Mouse (Mus musculus): Measurements from ENCODE around the gene Agfg2. TPM values are rescaled to one million over a fixed set of nuclear protein-coding genes. Genes with fewer than 3 reads are reported as not detected.

Gene Agfg2
- polyA plus RNA-seq, 1 experiment, result 50.5 TPM

DNA sequence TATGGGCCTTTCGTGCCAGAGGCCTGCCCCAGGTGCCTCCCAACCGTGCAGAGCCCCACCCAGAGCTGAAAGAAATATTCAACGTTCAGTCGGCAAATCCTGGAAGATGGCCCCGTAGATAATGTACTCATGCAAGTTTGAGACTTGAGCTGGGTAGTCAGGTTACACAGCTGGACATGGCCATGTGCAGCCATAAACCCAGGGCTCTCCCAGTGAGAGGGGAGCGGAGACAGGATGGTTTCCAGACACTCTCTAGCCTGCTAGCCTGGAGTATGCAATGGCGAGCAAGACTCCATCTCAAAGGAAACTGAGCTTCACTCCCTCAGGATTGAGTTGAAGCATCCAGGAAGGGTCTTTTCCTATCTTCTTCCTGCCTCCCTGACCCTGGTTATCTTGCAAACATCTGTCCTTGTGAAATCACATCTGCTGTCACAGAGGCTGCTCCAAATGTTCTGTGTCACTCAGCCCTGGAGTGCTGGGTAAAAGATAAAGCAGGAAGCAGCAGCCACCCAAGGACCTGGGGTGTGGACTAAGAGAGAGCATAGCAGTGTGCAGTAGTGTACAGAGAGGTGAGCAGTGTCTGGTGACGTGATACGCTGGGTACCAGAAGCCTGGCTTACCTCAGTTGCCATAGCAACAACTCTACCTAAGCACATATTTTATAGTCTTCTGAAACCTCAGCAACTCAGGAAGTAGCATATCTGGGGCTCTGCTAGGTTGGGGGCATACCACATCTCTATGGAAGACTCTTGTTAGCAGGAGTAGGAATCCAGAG is 36.5 kb downstream of the Agfg2 start:
- no peak for TF ChIP-seq POLR2A (IDR thresholded peaks at IDR 0.05; ENCODE audit: borderline replicate concordance, control insufficient read depth, low read depth, low read length)
- no peak for TF ChIP-seq CTCF (IDR thresholded peaks at IDR 0.05; ENCODE audit: control insufficient read depth, insufficient read depth, low read length)
- Histone ChIP-seq H3K27ac (ENCODE audit: control insufficient read depth, insufficient read depth, low read depth, low read length, poor library complexity) (no peak overlapping the region), H3K4me3 (replicated peaks; ENCODE audit: control insufficient read depth, low read depth, low read length) (no peak overlapping the region), H3K4me1 (ENCODE audit: control insufficient read depth, insufficient read depth, low read length) (peaks cover 2% of the 10 kb centered on the region; the same call in 1 of the 2 replicates)
- 61% methylated on average over 9 of the region's 9 CpGs for WGBS

DNA sequence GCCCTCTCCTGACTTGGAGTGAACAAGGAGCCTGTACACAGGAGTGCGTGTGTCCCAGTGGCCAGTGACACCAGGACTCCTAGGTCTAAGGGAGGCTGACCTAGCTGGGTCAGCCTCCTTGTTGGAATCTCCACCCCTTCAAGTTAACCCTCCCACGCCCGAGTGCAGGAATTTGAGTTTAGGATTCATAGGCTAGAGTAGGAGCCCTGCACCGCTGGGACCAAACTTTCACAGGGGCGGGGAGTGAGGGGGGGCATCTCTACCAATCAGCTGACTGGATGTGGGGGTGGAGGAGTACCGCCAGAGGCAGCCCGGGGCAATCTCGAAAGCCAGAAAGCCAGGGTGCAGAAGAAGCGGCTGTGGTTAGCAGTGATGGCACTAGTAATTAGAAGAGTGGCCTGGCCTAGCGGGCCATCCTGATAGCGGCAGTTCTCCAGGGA is 38.9 kb downstream of the Agfg2 start, which contains the start of gene Irs3:
Gene Irs3 (minus strand): TSS at position 63 of the 440 bp plus-strand sequence.
- TF ChIP-seq CTCF (IDR thresholded peaks at IDR 0.05; ENCODE audit: control insufficient read depth, insufficient read depth, low read length) (no peak), POLR2A (IDR thresholded peaks at IDR 0.05; ENCODE audit: borderline replicate concordance, control insufficient read depth, low read depth, low read length) (no peak)
- H3K27ac ChIP-seq (ENCODE audit: control insufficient read depth, insufficient read depth, low read depth, low read length, poor library complexity), result peak within 1 kb of the TSS; percentile 23; the same call in 1 of the 2 replicates
- peak within 1 kb of the TSS; percentile 56 for H3K4me3 ChIP-seq (replicated peaks; ENCODE audit: control insufficient read depth, low read depth, low read length)
- H3K4me1 ChIP-seq (ENCODE audit: control insufficient read depth, insufficient read depth, low read length), result peaks cover 2% of the 10 kb centered on the region; the same call in 1 of the 2 replicates
- 33% methylated on average over 11 of the region's 11 CpGs for WGBS

DNA sequence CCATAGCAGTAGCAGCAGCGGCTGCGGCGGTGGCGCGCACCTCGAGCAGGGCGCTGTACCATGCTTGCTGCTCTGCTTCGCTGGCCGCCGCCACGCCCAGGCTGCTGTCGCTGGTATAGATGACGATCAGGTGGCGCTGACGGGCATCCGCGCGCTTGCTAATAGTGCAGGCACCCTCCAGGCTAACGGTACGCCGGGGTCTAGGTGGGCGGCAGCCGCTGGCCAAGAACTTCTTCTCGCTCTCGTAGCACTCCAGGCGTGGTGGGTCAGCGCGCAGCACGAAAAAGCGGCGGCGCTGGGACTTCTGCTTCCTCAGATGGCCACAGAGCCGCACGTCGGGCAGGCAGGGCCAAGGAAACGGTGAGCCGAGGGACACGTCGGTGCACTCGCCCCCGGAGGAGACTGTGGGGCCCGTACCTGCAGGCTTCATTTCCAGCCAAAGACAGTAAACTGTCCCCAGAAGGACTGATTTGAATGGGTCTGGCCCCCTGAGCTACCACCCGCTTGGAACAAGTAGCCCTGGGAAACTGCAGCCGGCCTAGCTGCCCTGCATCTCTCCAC is 39.4 kb downstream of the Agfg2 start:
- Histone ChIP-seq H3K4me1 (ENCODE audit: control insufficient read depth, insufficient read depth, low read length) (peaks cover 2% of the 10 kb centered on the region; the same call in 1 of the 2 replicates), H3K4me3 (replicated peaks; ENCODE audit: control insufficient read depth, low read depth, low read length) (peak overlapping the region; percentile 56), H3K27ac (ENCODE audit: control insufficient read depth, insufficient read depth, low read depth, low read length, poor library complexity) (peak overlapping the region; percentile 23; the same call in 1 of the 2 replicates)
- 4% methylated on average over 44 of the region's 44 CpGs for WGBS
- TF ChIP-seq CTCF (IDR thresholded peaks at IDR 0.05; ENCODE audit: control insufficient read depth, insufficient read depth, low read length) (no peak), POLR2A (IDR thresholded peaks at IDR 0.05; ENCODE audit: borderline replicate concordance, control insufficient read depth, low read depth, low read length) (no peak)

DNA sequence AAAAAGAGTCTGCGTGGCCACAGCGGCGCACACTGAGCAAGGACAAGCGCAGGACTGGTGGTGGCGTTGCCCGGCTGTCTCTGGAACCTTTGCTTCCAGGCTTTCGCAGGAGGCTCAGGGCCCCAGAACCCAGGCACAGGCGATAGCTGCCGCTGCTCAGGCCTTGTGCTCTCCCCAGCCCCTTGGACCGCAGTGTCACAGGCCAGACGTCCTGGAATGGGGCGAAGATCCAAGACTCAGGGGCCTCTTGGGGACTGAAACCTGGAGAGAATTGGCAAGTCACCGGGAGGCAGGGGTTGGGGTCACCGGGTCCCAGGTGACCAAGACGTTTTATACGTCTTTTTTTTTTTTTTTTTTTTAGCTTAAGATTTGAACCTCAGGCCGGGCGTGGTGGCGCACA is 40.0 kb downstream of the Agfg2 start:
- Histone ChIP-seq H3K4me1 (ENCODE audit: control insufficient read depth, insufficient read depth, low read length) (peaks cover 2% of the 10 kb centered on the region; the same call in 1 of the 2 replicates), H3K27ac (ENCODE audit: control insufficient read depth, insufficient read depth, low read depth, low read length, poor library complexity) (no peak overlapping the region), H3K4me3 (replicated peaks; ENCODE audit: control insufficient read depth, low read depth, low read length) (no peak overlapping the region)
- 81% methylated on average over 19 of the region's 19 CpGs for WGBS
- TF ChIP-seq CTCF (IDR thresholded peaks at IDR 0.05; ENCODE audit: control insufficient read depth, insufficient read depth, low read length), result no peak
- no peak for TF ChIP-seq POLR2A (IDR thresholded peaks at IDR 0.05; ENCODE audit: borderline replicate concordance, control insufficient read depth, low read depth, low read length)

DNA sequence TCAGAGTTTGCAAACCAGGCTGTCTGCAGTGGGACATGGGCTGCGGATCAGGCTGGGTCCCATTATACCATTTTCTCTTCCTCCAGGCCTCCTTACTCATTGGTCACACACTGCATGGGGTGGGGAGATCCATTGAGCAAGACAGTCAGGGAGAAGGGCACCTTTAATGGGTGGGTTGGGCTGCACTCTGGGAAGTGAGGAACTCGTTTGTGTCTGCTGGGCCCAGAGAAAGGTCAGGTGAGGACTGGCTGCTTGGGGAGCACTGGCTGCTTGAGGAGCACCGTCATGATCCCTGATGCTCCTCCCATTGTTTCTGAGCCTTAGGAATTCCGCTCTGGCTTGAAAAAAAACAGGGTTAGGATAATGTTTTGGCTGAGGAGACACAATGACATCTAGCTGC is 41.6 kb downstream of the Agfg2 start:
- no peak for TF ChIP-seq CTCF (IDR thresholded peaks at IDR 0.05; ENCODE audit: control insufficient read depth, insufficient read depth, low read length)
- TF ChIP-seq POLR2A (IDR thresholded peaks at IDR 0.05; ENCODE audit: borderline replicate concordance, control insufficient read depth, low read depth, low read length), result no peak
- 72% methylated on average over 4 of the region's 4 CpGs for WGBS
- no peak overlapping the region for H3K27ac ChIP-seq (ENCODE audit: control insufficient read depth, insufficient read depth, low read depth, low read length, poor library complexity)
- no peak overlapping the region for H3K4me3 ChIP-seq (replicated peaks; ENCODE audit: control insufficient read depth, low read depth, low read length)
- H3K4me1 ChIP-seq (ENCODE audit: control insufficient read depth, insufficient read depth, low read length), result no peaks in the 10 kb centered on the region

DNA sequence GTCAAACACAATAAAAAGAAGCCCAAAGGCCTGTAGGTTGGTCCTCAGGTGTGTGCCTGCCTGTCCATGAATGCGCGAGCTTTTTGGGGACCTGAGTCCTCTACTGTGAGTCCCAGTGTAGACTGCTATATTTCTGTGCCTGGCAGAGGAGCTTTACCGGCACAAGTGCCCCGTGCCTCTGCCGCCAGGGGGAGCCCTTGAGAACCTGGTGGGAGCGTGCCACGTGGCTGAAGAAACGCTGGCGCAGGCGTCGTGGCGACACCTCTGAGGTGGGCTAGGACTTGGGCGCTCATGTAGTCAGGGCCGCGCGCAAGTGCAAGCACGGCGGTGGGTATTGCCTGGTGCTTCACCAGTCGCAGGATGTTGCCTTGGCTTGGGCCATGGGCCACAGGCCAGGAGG is 43.5 kb downstream of the Agfg2 start, which contains the start of gene Sap25:
Gene Sap25 (plus strand): TSS at position 281 of the 400 bp plus-strand sequence.
- Histone ChIP-seq H3K4me1 (ENCODE audit: control insufficient read depth, insufficient read depth, low read length) (no peaks in the 10 kb centered on the region), H3K27ac (ENCODE audit: control insufficient read depth, insufficient read depth, low read depth, low read length, poor library complexity) (no peak within 1 kb of the TSS), H3K4me3 (replicated peaks; ENCODE audit: control insufficient read depth, low read depth, low read length) (no peak within 1 kb of the TSS)
- TF ChIP-seq CTCF (IDR thresholded peaks at IDR 0.05; ENCODE audit: control insufficient read depth, insufficient read depth, low read length), result peak; percentile 60
- TF ChIP-seq POLR2A (IDR thresholded peaks at IDR 0.05; ENCODE audit: borderline replicate concordance, control insufficient read depth, low read depth, low read length), result no peak
- 81% methylated on average over 19 of the region's 19 CpGs for WGBS

DNA sequence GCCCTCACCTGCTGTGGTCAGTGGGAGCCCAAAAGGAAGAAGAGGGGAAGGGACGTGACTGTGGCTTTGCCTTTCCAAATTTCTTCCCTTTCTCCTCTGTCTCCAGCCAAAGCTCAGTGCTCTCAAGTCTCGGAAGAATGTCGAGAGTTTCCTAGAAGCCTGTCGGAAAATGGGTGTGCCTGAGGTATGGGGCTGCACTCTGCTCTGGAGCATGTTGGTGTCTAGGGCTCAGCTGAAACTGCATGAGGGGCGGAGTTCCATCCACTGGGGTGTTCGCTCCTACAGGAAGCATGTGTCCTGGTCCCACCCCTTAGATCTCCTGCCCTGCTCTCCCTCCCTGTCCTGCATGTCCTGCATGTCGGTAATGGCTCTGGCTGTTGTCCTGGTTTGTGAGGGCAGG is 45.1 kb downstream of the Agfg2 start:
- no peak overlapping the region for H3K27ac ChIP-seq (ENCODE audit: control insufficient read depth, insufficient read depth, low read depth, low read length, poor library complexity)
- no peaks in the 10 kb centered on the region for H3K4me1 ChIP-seq (ENCODE audit: control insufficient read depth, insufficient read depth, low read length)
- TF ChIP-seq POLR2A (IDR thresholded peaks at IDR 0.05; ENCODE audit: borderline replicate concordance, control insufficient read depth, low read depth, low read length), result no peak
- TF ChIP-seq CTCF (IDR thresholded peaks at IDR 0.05; ENCODE audit: control insufficient read depth, insufficient read depth, low read length), result no peak
- H3K4me3 ChIP-seq (replicated peaks; ENCODE audit: control insufficient read depth, low read depth, low read length), result no peak overlapping the region
- 87% methylated on average over 7 of the region's 7 CpGs for WGBS

DNA sequence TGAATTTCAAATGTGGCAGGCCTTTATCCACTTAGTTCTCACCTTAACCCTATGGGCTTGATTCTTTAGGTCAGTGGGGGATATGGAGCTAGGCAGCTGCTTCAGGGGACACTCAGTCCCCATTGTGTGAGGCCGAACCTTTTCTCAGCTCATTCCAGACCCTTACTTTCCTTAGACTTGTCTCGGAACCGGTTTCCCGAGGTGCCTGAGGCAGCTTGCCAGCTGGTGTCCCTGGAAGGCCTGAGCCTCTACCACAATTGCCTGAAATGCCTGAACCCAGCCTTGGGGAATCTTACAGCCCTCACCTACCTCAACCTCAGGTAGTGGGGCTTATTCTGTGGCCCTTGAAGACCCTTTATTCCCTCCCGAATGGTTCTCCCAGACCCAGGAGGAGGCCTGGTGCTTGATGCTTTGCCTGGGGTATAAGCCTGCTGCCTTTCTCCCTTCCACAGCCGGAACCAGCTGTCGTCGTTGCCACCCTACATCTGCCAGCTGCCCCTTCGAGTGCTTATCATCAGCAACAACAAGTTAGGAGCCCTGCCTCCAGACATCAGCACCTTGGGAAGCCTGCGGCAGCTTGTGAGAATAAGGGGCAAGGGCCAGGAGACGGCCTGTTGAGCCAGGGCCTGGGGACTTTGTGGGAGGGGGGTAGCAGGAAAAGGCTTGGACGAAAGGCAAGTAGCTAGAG is 51.0 kb downstream of the Agfg2 start:
- TF ChIP-seq CTCF (IDR thresholded peaks at IDR 0.05; ENCODE audit: control insufficient read depth, insufficient read depth, low read length) (no peak), POLR2A (IDR thresholded peaks at IDR 0.05; ENCODE audit: borderline replicate concordance, control insufficient read depth, low read depth, low read length) (no peak)
- Histone ChIP-seq H3K27ac (ENCODE audit: control insufficient read depth, insufficient read depth, low read depth, low read length, poor library complexity) (no peak overlapping the region), H3K4me3 (replicated peaks; ENCODE audit: control insufficient read depth, low read depth, low read length) (no peak overlapping the region), H3K4me1 (ENCODE audit: control insufficient read depth, insufficient read depth, low read length) (peaks cover 3% of the 10 kb centered on the region; the same call in 1 of the 2 replicates)
- WGBS, result 83% methylated on average over 12 of the region's 12 CpGs
